In genomic region chr2:129601894-129602663, GRCm38 (mm10) we compare ENCODE assay signal across 22 mouse cellular contexts. TPM values are rescaled to one million over a fixed set of nuclear protein-coding genes. Genes with fewer than 3 reads are reported as not detected.
DNase-seq lines count a peak whose midpoint lies in the region; TF ChIP-seq lines count a peak whose summit lies in the region.
"Had no signal": no experiment of that assay in that cellular context is flagged by ENCODE, and none has a peak within 500 bp of the region (broad histone marks: within the 10 kb centered on the region; RNA-seq: fewer than 3 reads in every experiment).

No protein-coding gene starts in this region.

- no peaks in the 10 kb centered on the region for H3K36me3 ChIP-seq in megakaryocyte, embryonic 14.5 days (replicated peaks; ENCODE audit: low read length)
- H3K36me3 ChIP-seq: embryonic facial prominence, embryonic 10.5 days; G1E; heart, embryonic 10.5 days; hindbrain, embryonic 10.5 days; intestine, embryonic 15.5 days; limb, embryonic 12.5 days; liver, embryonic 12.5 days; neural tube, embryonic 12.5 days had no signal

- intact Hi-C loops in gastrocnemius, adult 2 months (cut with DNase I), result no loop called here
- intact Hi-C loops in left cerebral cortex, postnatal 10 days (cut with DNase I), result no loop called here

- DNase-seq in gastrocnemius, adult 2 months, result no peak
- DNase-seq in gastrocnemius, adult 8-10 months (ENCODE audit: low spot score in 2 of 2), result no peak
- DNase-seq in 416B (ENCODE audit: low read depth), result peak; percentile 21
- DNase-seq in ZHBTc4 (ENCODE audit: low read depth, low spot score), result peak; percentile 40
- DNase-seq in neural tube, embryonic 10.5 days (ENCODE audit: extremely low spot score, low spot score), result no peak
- no peak for DNase-seq in left cerebral cortex, postnatal 10 days (ENCODE audit: extremely low spot score in 1 of 2, low spot score in 2 of 2)
- DNase-seq: kidney, postnatal 14 days; layer of hippocampus, postnatal 36 days; lung, adult 2 months; midbrain, embryonic 14.5 days; right cerebral cortex, adult 18-20 months; right cerebral cortex, postnatal 4 days; thymus, postnatal 25 days had no signal

- peak overlapping the region; percentile 78; the same call in 1 of the 2 replicates for H3K27ac ChIP-seq in gastrocnemius, adult 2 months
- H3K27ac ChIP-seq: embryonic facial prominence, embryonic 10.5 days; heart, embryonic 10.5 days; hindbrain, embryonic 10.5 days; intestine, embryonic 15.5 days; limb, embryonic 12.5 days; liver, embryonic 12.5 days; neural tube, embryonic 12.5 days had no signal

- no peaks in the 10 kb centered on the region for H3K9me3 ChIP-seq in megakaryocyte, embryonic 14.5 days
- H3K9me3 ChIP-seq: embryonic facial prominence, embryonic 10.5 days; G1E; heart, embryonic 10.5 days; hindbrain, embryonic 10.5 days; intestine, embryonic 15.5 days; limb, embryonic 12.5 days; liver, embryonic 12.5 days; neural tube, embryonic 12.5 days had no signal

- peaks cover 38% of the 10 kb centered on the region for H3K4me1 ChIP-seq in megakaryocyte, embryonic 14.5 days
- H3K4me1 ChIP-seq: intestine, embryonic 15.5 days; neural tube, embryonic 12.5 days had no signal

- no peak for TF ChIP-seq CTCF in gastrocnemius, adult 2 months (IDR thresholded peaks at IDR 0.05)

- H3K4me3 ChIP-seq in gastrocnemius, adult 2 months, result no peak overlapping the region
- peak overlapping the region; percentile 78 for H3K4me3 ChIP-seq in megakaryocyte, embryonic 14.5 days (replicated peaks)
- H3K4me3 ChIP-seq: embryonic facial prominence, embryonic 10.5 days; heart, embryonic 10.5 days; hindbrain, embryonic 10.5 days; intestine, embryonic 15.5 days; limb, embryonic 12.5 days; liver, embryonic 12.5 days; neural tube, embryonic 12.5 days had no signal

- peaks cover 66% of the 10 kb centered on the region for H3K27me3 ChIP-seq in megakaryocyte, embryonic 14.5 days (replicated peaks)
- H3K27me3 ChIP-seq: intestine, embryonic 15.5 days; limb, embryonic 12.5 days; liver, embryonic 12.5 days; neural tube, embryonic 12.5 days had no signal

RNA-seq across cellular contexts. Expression of gene Sirpa, which starts 9.4 kb away (rescaled TPM):
- 1 to 10 TPM; 5.0 to 7.4 TPM for total RNA-seq in gastrocnemius, adult 2 months (2021)
- total RNA-seq in gastrocnemius, adult 8-10 months (2022), result 1 to 10 TPM; 4.0 to 9.7 (median 5.3) TPM
- polyA plus RNA-seq in megakaryocyte, embryonic 14.5 days (2012; ENCODE audit: insufficient read depth, low replicate concordance), result 9.9 and 60.3 TPM in 2 replicates
- total RNA-seq in left cerebral cortex, postnatal 10 days (2021), result 100 to 1,000 TPM; 289 to 299 TPM
- polyA plus RNA-seq: G1E had no signal

Comparison
In these comparisons a context has a peak if more than half of its experiments do, and no peak if none do; other contexts are left out.
1. DNase-seq: peak in 416B (single experiment) and ZHBTc4 (single experiment); none in gastrocnemius, adult 2 months (single experiment), gastrocnemius, adult 8-10 months (0 of 2), neural tube, embryonic 10.5 days (single experiment) and left cerebral cortex, postnatal 10 days (0 of 2).
2. RNA of gene Sirpa, which starts 9.4 kb away (total RNA-seq): 289 to 299 TPM in left cerebral cortex, postnatal 10 days; 5.0 to 7.4 TPM in gastrocnemius, adult 2 months and 4.0 to 9.7 TPM in gastrocnemius, adult 8-10 months; every median in the first group is over 10 times any median in the second.